Mouse (Mus musculus) intestine, embryonic 14.5 days (tissue): Measurements from ENCODE around the gene Itfg2. TPM values are rescaled to one million over a fixed set of nuclear protein-coding genes. Genes with fewer than 3 reads are reported as not detected.
A peak's percentile ranks its signal among the peaks of the same experiment; 100 is the strongest.

ENCODE experiments used
- ATAC-seq: fragments of 200-750 bp; cut with Nextera tagmentation; replicated peaks from 2 replicates; pipeline ENCODE4 v1.8.0; 2017; ENCODE audit warnings: low read depth, moderate number of reproducible peaks, moderate TSS enrichment, moderate library complexity; ENCODE audit not compliant: low FRiP score, low TSS enrichment
- DNase-seq: peaks from one replicate; pipeline ENCODE4 v3.0.0-alpha.2; 2018; ENCODE audit warnings: low spot score
- H3K27ac ChIP-seq: fragments of 300-500 bp; sonication (generic); 2 replicates; pipeline ENCODE4 v1.5.1; 2014; ENCODE audit warnings: low read depth, mild to moderate bottlenecking, control low read depth
- H3K27me3 ChIP-seq: fragments of 300-500 bp; sonication (generic); replicated peaks from 2 replicates; pipeline ENCODE4 v1.6.1; 2014; ENCODE audit warnings: low read length, control low read depth; ENCODE audit not compliant: control insufficient read depth, insufficient read depth
- H3K36me3 ChIP-seq: fragments of 300-500 bp; sonication (generic); 2 replicates; pipeline ENCODE4 v1.6.1; 2014; ENCODE audit warnings: low read length, control low read depth; ENCODE audit not compliant: control insufficient read depth, insufficient read depth
- H3K4me1 ChIP-seq: fragments of 300-500 bp; sonication (generic); replicated peaks from 2 replicates; pipeline ENCODE4 v1.6.1; 2014; ENCODE audit warnings: low read length, control low read depth, mixed read lengths; ENCODE audit not compliant: control insufficient read depth, insufficient read depth
- H3K4me2 ChIP-seq: fragments of 300-500 bp; sonication (generic); 2 replicates; pipeline ENCODE4 v1.6.1; 2014; ENCODE audit warnings: low read length
- H3K4me3 ChIP-seq: fragments of 300-500 bp; sonication (generic); 2 replicates; pipeline ENCODE4 v1.5.1; 2014; ENCODE audit warnings: low read depth, low read length, control low read depth, mixed read lengths
- H3K9ac ChIP-seq: fragments of 300-500 bp; sonication (generic); 2 replicates; pipeline ENCODE4 v1.6.1; 2014; ENCODE audit warnings: mild to moderate bottlenecking, low read length
- H3K9me3 ChIP-seq: fragments of 300-500 bp; sonication (generic); 2 replicates; pipeline ENCODE4 v1.6.1; 2016; ENCODE audit warnings: low read length, control low read depth; ENCODE audit not compliant: control insufficient read depth
- WGBS: fragments of 180-500 bp; shearing (Covaris S2); extraction: QIAGEN DNeasy Blood & Tissue Kit; methylation state at CpG from one replicate; pipeline ENCODE4 v1.1.7; 2014; 5-methylcytosine and 5-hydroxymethylcytosine counted together
- polyA plus RNA-seq: library from polyadenylated mRNA; unstranded; fragments of >200 nt; fragmentation: Nextera tagmentation; extraction: Ambion mirVana; gene quantifications from 2 replicates; pipeline ENCODE4 v1.2.1, GENCODE M21; 2014

Gene Itfg2
- 29.6 and 35.9 TPM in 2 replicates for polyA plus RNA-seq

GRCm38 (mm10) chr6:128424269-128425019 lies at the start of gene Itfg2:
Gene Itfg2, minus strand, starts transcription at chr6:128424931.
- H3K9me3 ChIP-seq: no peaks in the 10 kb centered on the region
- peak within 1 kb of the TSS; percentile 93 for H3K27ac ChIP-seq
- H3K4me3 ChIP-seq: peak within 1 kb of the TSS; percentile 73
- peak within 1 kb of the TSS; percentile 72 for H3K4me2 ChIP-seq
- no peaks in the 10 kb centered on the region for H3K27me3 ChIP-seq
- peak within 1 kb of the TSS; percentile 69 for H3K9ac ChIP-seq
- H3K4me1 ChIP-seq: 0 out of 2 replicates have a peak, but pooled peaks cover 3% of the 10 kb centered on the region
- WGBS: under 1% methylated on average over 42 of the region's 42 CpGs
- ATAC-seq (peak; percentile 92), DNase-seq (peak; percentile 98)
- H3K36me3 ChIP-seq: peaks cover 24% of the 10 kb centered on the region

DNA sequence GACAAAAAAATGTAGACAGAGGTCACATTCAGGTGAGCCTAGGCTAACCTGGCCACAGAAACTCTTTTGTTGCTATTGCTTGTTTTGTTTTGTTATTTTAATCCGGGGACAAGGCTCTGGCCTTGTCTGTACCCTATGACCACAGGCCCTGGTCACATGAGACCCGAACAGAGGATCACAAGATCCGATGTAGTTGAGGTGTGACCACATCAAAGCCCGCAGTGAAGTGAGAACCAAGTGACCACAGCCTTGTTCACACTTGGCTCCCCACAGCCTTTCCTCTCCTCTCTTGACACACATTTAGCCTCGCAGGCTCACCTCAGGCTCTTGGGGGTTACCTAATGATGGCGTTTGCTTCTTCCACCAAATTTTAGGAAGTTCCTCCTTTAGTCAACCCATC lies 49.4 kb upstream of the Itfg2 start:
- Histone ChIP-seq H3K4me3 (no peak overlapping the region), H3K4me1 (no peaks in the 10 kb centered on the region), H3K27me3 (no peaks in the 10 kb centered on the region), H3K9ac (no peak overlapping the region), H3K27ac (no peak overlapping the region), H3K9me3 (peaks cover 4% of the 10 kb centered on the region; the same call in 1 of the 2 replicates), H3K36me3 (no peaks in the 10 kb centered on the region), H3K4me2 (no peak overlapping the region)
- 84% methylated on average over 6 of the region's 6 CpGs for WGBS
- DNase-seq: no peak
- no peak for ATAC-seq

GRCm38 (mm10) chr6:128469451-128469850 lies 44.7 kb upstream of the Itfg2 start:
- DNase-seq (peak; percentile 82), ATAC-seq (no peak)
- no peaks in the 10 kb centered on the region for H3K4me1 ChIP-seq
- no peaks in the 10 kb centered on the region for H3K27me3 ChIP-seq
- WGBS: 5% methylated on average over 12 of the region's 12 CpGs
- H3K4me2 ChIP-seq: no peak overlapping the region
- H3K9ac ChIP-seq: no peak overlapping the region
- H3K4me3 ChIP-seq: no peak overlapping the region
- no peaks in the 10 kb centered on the region for H3K9me3 ChIP-seq
- no peak overlapping the region for H3K27ac ChIP-seq
- no peaks in the 10 kb centered on the region for H3K36me3 ChIP-seq

- H3K9me3 ChIP-seq: no peaks in the 10 kb centered on the region
- H3K27ac ChIP-seq: no peak overlapping the region
- ATAC-seq: no peak
- DNase-seq: no peak
- H3K9ac ChIP-seq: no peak overlapping the region
- no peaks in the 10 kb centered on the region for H3K4me1 ChIP-seq
- no peaks in the 10 kb centered on the region for H3K36me3 ChIP-seq
- H3K4me2 ChIP-seq: no peak overlapping the region
- WGBS: 38% methylated on average over 2 of the region's 2 CpGs
- H3K27me3 ChIP-seq: no peaks in the 10 kb centered on the region
- no peak overlapping the region for H3K4me3 ChIP-seq
These were observed 42.6 kb upstream of the Itfg2 start for GRCm38 (mm10) chr6:128467298-128467697.

- no peak for DNase-seq
- WGBS: 55% methylated on average over 3 of the region's 3 CpGs
- H3K36me3 ChIP-seq: no peaks in the 10 kb centered on the region
- no peak overlapping the region for H3K4me3 ChIP-seq
- H3K4me1 ChIP-seq: no peaks in the 10 kb centered on the region
- ATAC-seq: no peak
- H3K4me2 ChIP-seq: no peak overlapping the region
- H3K9me3 ChIP-seq: no peaks in the 10 kb centered on the region
- H3K9ac ChIP-seq: no peak overlapping the region
- no peak overlapping the region for H3K27ac ChIP-seq
- no peaks in the 10 kb centered on the region for H3K27me3 ChIP-seq
These were observed 41.8 kb upstream of the Itfg2 start for GRCm38 (mm10) chr6:128466563-128466962.

DNA sequence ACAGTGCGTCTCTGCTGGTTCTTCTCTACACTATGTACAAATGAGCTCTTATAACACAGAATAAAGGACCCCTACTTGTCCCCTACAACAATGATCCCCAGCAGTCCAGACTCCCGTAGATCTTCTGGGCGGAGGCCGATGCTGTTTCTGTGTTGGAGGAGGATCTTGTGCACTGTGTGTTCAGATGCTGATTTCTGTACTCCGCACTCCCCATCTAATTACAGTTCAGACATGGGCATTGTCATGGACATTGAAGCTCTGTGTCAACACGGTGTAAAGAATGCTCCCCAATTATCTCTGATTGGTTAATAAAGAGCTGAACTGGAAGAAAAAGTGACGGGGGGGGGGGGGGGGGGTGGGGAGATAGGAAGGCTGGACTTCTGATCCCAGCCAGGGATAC lies 41.3 kb upstream of the Itfg2 start:
- ATAC-seq (no peak), DNase-seq (no peak)
- H3K9me3 ChIP-seq: no peaks in the 10 kb centered on the region
- H3K4me3 ChIP-seq: no peak overlapping the region
- no peak overlapping the region for H3K27ac ChIP-seq
- 44% methylated on average over 7 of the region's 7 CpGs for WGBS
- no peak overlapping the region for H3K4me2 ChIP-seq
- H3K36me3 ChIP-seq: no peaks in the 10 kb centered on the region
- no peak overlapping the region for H3K9ac ChIP-seq
- H3K4me1 ChIP-seq: no peaks in the 10 kb centered on the region
- no peaks in the 10 kb centered on the region for H3K27me3 ChIP-seq

DNA sequence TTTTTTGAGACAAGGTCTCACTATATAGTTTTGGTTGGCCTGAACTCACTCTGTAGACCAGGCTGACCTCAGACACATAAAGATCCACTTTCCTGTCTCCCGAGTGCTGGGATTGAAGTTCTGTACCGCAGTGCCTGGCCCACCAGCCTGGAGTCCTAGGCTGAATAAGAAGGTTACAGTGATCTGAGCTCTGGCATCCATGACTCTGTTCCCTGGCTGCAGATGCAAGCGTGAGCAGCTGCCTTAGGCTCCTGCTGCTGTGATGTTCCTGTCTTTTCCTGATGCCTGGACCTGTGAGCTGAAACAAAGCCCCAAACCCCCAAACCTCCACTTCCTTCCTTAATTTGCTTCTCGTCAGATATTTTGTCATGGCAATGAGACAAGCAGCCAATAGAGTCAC lies 40.3 kb upstream of the Itfg2 start:
- ATAC-seq (no peak), DNase-seq (no peak)
- H3K4me3 ChIP-seq: no peak overlapping the region
- no peaks in the 10 kb centered on the region for H3K4me1 ChIP-seq
- H3K4me2 ChIP-seq: no peak overlapping the region
- H3K27ac ChIP-seq: no peak overlapping the region
- H3K36me3 ChIP-seq: no peaks in the 10 kb centered on the region
- no peaks in the 10 kb centered on the region for H3K27me3 ChIP-seq
- WGBS: 79% methylated on average over 4 of the region's 4 CpGs
- no peak overlapping the region for H3K9ac ChIP-seq
- H3K9me3 ChIP-seq: no peaks in the 10 kb centered on the region

DNA sequence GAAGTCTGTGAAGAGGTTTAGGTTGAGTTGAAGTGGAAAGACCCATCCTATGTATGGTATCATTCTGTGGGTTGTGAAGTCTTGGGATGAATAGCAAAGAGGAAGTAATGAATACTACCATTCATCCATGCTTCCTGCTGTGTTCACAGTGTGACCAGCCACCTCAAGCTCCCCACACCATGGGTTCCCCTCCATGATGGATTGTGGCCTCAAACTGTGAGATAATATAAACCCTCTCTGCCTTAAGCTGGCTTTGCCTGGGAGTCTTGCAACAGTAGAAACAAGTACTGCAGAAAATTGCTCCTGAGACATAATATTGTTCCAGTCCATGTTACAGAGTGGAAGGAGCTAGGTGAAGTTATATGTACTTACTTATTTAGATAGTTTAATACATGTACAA lies 36.9 kb upstream of the Itfg2 start:
- DNase-seq (no peak), ATAC-seq (no peak)
- H3K4me2 ChIP-seq: no peak overlapping the region
- H3K4me1 ChIP-seq: no peaks in the 10 kb centered on the region
- H3K27me3 ChIP-seq: no peaks in the 10 kb centered on the region
- no peak overlapping the region for H3K4me3 ChIP-seq
- no peak overlapping the region for H3K9ac ChIP-seq
- H3K36me3 ChIP-seq: no peaks in the 10 kb centered on the region
- H3K9me3 ChIP-seq: no peaks in the 10 kb centered on the region
- no peak overlapping the region for H3K27ac ChIP-seq
